Mouse (Mus musculus) gonadal fat pad, adult 2 months (tissue): ENCODE measurements around the gene Nos2. TPM values are rescaled to one million over a fixed set of nuclear protein-coding genes. Genes with fewer than 3 reads are reported as not detected.
"Not testable (repeated sequence)": the region's sequence is repeated elsewhere in the genome, so short reads cannot be mapped to it uniquely, and the experiment has no call there.

Experiments used
- DNase-seq: peaks from one replicate; pipeline ENCODE4 v3.0.0-alpha.2; 2012; ENCODE audit warnings: low read depth
- polyA plus RNA-seq: library from polyadenylated mRNA; depleted of rRNA; stranded (reverse); fragments of >200 nt; gene quantifications from 2 replicates; pipeline ENCODE4 v1.2.3, GENCODE M21; 2012; rRNA removed

Nos2 gene
- polyA plus RNA-seq, 1 experiment, result 4.8 TPM

DNA sequence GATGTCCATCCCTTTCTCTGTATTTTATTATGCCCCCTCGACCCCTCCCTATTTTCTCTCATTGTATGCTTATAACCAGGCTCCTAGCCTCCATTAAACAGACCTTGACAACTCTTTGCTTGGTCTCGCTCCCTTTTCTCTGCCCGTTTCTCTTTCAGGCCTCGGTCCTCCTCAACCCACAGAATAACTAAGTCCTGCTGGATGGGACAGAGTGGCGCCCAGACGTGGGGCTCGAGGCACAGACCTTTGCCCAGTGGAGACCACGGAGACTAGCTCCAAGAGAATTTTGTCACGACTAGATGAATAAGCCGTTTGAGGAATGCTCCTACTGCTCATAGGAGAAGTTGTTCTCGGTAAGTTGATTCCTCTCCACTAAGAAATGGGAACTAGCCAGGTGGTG, 68.6 kb downstream of the Nos2 start:
- not testable (repeated sequence) for DNase-seq

DNA sequence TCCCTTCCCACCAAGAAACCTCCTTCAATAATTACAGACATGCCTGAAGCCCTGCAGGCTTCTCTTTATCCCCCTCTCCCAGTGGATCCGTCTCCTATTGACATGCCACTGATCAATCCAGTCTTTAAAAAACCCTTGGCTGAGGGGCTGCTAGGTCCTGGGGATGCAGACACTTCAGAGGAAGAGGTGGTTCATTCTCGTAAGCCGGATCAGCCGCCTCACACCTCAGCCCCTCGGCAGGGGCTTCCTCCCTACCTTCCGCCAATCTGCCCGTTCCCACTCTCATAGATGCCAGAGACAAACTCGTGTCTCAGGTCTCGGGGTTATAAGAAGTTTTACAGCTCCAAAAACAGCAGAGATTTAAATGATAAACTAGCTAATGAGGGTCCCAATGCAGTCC, 69.5 kb downstream of the Nos2 start:
- DNase-seq, result no peak

GRCm38 (mm10) chr11:78990875-78991543, 70.4 kb downstream of the Nos2 start:
- not testable (repeated sequence) for DNase-seq

GRCm38 (mm10) chr11:78999118-78999517, 78.5 kb downstream of the Nos2 start:
- no peak for DNase-seq

GRCm38 (mm10) chr11:79001871-79002270, 81.3 kb downstream of the Nos2 start:
- no peak for DNase-seq

- no peak for DNase-seq
Observed at GRCm38 (mm10) chr11:79002551-79002951, 82.0 kb downstream of the Nos2 start.

DNA sequence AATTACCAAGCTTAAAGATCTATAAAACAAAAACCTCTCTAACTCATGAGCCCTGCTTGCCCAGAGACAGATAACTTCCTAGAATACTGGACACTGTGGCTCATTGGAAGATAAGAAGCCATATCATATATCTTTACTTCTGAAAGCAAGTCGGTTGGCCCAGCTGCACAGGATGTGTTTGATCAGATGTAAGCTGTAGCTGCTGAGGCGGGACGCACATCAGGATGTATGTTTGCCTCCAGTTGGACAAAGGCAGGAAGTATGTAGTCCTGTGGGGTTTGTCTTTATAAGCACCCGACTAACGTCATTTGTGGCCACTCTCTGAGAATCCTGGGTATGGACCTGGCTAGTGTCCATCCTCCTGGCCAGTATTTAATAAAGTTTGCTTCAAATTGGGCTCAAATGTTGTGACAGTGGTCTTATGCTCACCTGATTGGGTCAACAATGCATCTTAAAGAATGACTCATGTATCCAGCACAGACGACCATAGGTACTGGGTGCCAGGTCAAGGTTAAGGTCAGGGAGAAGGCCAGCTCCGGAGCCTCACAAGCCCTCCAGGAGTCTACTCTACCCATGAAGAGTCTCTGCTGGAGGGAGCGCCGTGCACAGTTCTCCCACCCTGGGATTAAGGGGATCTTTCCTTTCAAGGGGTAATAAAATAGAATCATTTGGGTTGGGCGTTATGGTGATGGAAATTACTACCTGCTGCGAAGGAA, 82.6 kb downstream of the Nos2 start:
- no peak for DNase-seq

- no peak for DNase-seq
Observed at GRCm38 (mm10) chr11:79003769-79004638, 83.4 kb downstream of the Nos2 start.

GRCm38 (mm10) chr11:79005578-79006394, 85.2 kb downstream of the Nos2 start:
- DNase-seq, result no peak

DNA sequence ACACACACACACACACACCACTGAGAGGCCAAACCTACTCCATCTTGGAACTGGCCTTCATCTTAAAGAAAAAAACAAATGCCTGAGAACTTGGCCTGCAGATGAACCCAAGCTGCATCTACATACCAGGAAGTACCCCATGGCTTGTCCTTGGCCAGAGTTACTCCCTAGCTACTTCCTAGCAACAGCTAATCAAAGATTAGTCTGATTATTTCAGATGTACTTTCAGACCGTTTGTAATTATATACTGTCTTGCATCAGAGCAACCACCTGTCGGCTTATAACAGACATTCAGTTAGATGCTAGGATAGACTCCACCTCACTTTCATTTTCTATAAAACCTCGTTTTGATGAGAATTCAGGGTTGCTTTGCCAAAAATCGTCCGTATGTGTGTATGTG, 85.8 kb downstream of the Nos2 start:
- no peak for DNase-seq

DNA sequence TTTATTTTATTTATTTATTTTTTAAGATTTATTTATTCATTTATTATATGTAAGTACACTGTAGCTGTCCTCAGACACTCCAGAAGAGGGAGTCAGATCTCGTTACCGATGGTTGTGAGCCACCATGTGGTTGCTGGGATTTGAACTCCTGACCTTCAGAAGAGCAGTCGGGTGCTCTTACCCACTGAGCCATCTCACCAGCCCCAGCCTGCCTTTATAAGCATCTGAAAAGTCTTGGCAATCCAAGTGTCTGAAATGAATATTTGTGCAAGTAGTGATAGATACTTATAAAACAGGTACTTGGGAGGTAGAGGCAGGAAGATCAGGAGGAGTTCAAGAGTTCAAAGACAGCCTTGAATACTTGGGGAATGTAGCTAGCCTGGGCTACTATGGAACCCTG, 86.8 kb downstream of the Nos2 start:
- DNase-seq, result not testable (repeated sequence)

- no peak for DNase-seq
Observed at GRCm38 (mm10) chr11:79008007-79008775, 87.6 kb downstream of the Nos2 start.

GRCm38 (mm10) chr11:79008891-79009290, 88.3 kb downstream of the Nos2 start:
- no peak for DNase-seq

Other genes starting within 250 kb of the Nos2 start
- gene Nlk, start 223.4 kb upstream of the Nos2 start, polyA plus RNA-seq, result 17.4 and 18.5 TPM in 2 replicates
- gene Ccnq, start 169.1 kb upstream of the Nos2 start, polyA plus RNA-seq, result 39.0 and 44.3 TPM in 2 replicates
- 19.8 and 26.5 TPM in 2 replicates for gene Lyrm9, start 94.2 kb upstream of the Nos2 start, polyA plus RNA-seq
- gene Lgals9, start 64.2 kb downstream of the Nos2 start, polyA plus RNA-seq, result 65.4 and 95.7 TPM in 2 replicates
- gene Ksr1, start 225.6 kb downstream of the Nos2 start, polyA plus RNA-seq, result 11.8 and 13.9 TPM in 2 replicates